Mouse (Mus musculus) spleen, adult 2 months (tissue): ENCODE measurements around the gene Rpap3.

Experiments
- CTCF ChIP-seq: fragments of 200-500 bp; IDR thresholded peaks from 2 replicates; pipeline ENCODE4 v1.5.1; 2011; ENCODE audit warnings: mild to moderate bottlenecking, inconsistent platforms; ENCODE audit not compliant: insufficient read depth, insufficient read length, insufficient replicate concordance; ENCODE audit errors: extremely low read depth
- POLR2A ChIP-seq: fragments of 200-500 bp; IDR thresholded peaks from 2 replicates; pipeline ENCODE4 v1.6.1; 2011; ENCODE audit warnings: low read depth, low read length, inconsistent platforms

- TF ChIP-seq CTCF = no peak
- TF ChIP-seq POLR2A = no peak
Measured at GRCm38 (mm10) chr15:97696616-97697015, 9.0 kb downstream of the Rpap3 start.
